Mouse (Mus musculus) cerebral cortex, adult 2 months (tissue): ENCODE results near the gene Arhgef3.

Source experiments
- WGBS: fragments of 180-500 bp; shearing (Covaris S2); methylation state at CpG from one replicate; pipeline ENCODE4 v1.1.7; 2018; 5-methylcytosine and 5-hydroxymethylcytosine counted together

Gene Arhgef3

DNA sequence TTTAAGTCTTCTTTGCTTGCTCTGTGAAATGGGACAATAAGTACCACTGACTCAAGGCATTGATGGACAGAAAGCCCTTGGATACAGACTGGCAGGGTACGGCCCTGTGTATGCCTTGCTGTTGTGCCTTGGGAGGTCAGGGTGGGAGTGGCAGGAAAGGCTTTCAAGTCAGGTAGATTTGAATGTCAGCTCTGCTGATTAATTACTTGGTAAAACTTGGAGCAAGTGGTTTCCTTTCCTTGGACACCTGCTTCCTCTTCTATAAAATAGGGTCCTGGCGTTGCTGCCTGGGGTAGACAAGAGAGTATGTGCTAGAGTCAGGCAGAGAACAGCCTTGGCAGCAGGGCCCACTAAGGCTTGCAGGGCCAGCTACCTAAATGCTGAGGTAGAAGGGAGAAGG lies 233.4 kb downstream of the Arhgef3 start:
- 87% methylated on average over 2 of the region's 2 CpGs for WGBS

DNA sequence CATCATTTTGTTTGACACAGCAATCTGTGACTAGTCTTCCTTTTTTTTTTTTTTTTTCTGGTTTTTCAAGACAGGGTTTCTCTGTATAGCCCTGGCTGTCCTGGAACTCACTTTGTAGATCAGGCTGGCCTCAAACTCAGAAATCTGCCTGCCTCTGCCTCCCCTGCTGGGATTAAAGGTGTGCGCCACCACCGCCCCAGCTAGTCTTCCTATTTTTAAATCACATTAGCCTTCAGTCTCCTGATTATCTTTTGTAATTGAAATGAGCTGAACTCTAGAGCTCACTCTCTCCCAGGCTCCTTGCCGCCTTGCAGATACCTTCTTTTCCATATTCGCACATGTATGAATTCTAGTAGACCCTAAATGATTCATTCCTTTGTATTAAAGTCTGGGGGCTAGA lies 234.0 kb downstream of the Arhgef3 start:
- 87% methylated on average over 4 of the region's 4 CpGs for WGBS

DNA sequence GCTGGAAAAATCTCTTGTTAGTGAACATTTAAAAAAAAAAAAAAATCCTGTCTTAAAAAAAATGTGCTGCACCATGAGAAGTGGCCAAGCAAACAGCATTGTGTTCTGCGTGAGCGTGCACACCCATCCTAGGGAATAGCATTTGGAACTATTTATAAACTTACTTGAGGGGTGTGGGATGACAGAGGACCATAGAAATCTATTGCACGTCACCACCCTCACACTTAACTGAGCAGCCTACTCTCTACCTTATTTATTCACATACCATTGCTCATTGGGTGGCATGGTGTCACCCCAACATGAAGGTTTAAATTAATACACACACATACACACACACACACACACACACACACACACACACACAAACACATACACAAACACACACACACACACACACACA lies 234.4 kb downstream of the Arhgef3 start:
- 60% methylated on average over 3 of the region's 3 CpGs for WGBS

DNA sequence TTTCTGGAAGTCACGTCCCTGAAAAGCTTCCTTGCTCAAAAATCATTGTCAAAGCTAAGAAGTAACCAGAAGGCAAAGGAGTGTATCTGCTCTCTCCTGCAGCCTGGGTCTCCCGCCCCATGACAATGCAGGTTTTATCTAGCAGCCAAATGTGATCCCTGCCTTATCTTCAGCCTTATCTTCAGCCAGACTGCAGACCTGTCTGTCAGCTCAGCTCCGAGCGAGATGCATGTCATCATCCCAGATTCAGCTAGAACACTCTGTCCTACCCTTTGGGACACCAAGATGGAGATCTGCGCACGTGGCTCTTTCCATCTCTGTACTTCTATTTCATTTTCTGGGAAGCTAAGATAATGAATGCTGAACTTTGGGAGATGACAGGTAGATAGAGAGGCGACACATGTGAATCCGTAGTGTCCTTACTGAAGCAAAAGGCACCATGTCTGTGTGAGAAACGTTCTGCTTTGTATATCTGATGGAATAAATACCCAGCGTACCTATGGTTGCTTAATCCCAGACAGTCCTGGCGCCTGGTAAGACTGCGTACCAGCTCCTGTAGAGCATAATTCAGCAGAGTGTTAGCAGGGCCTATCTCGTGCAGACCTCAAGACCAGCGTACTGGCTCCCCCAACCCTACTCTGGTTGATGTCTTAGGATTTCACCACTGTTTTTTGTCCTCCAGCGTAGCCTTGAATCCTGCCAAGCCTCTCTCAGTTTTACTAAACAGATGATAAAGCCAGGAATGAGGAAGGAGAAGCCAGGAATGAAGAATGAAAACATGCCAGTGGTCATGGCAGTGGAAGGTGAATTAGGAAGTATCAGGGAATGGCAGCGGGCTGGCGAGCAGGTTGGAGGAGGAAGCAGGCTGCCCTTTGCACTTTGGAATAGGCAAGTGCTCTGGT lies 235.4 kb downstream of the Arhgef3 start:
- 83% methylated on average over 17 of the region's 17 CpGs for WGBS

- 79% methylated on average over 5 of the region's 5 CpGs for WGBS
Measured at GRCm38 (mm10) chr14:27351051-27351475, 236.4 kb downstream of the Arhgef3 start.

DNA sequence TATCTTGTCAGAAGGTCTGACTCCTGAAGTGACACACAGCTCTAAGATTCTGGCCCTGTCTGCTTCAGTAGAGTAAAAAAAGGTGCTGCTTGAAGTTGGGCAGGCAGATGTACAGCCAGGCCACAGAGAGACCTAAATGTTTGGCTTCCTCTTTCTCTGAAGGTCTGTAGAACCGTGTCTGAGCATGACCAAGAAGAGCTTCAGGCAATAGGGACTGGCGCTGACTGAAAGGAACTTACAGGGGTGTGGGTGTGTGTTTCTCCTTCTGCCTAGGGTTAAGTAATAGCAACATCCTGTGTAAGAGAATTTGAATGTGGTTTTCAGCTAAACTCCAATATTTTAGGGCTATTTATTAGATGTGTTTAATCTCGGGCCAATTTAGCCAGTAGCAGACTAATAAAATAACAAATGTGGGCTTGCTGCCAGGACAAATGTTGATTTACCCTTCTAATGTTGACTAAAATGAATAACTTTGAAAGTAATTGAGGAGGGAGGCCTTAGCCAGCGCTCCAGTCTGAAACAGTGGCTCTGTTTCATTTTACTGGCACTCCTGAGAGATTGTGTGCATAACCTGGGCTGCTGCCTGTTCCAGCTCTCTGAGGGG lies 236.9 kb downstream of the Arhgef3 start:
- WGBS = 40% methylated on average over 4 of the region's 4 CpGs

GRCm38 (mm10) chr14:27352470-27352869 lies 237.8 kb downstream of the Arhgef3 start:
- WGBS = 65% methylated on average over 5 of the region's 5 CpGs

DNA sequence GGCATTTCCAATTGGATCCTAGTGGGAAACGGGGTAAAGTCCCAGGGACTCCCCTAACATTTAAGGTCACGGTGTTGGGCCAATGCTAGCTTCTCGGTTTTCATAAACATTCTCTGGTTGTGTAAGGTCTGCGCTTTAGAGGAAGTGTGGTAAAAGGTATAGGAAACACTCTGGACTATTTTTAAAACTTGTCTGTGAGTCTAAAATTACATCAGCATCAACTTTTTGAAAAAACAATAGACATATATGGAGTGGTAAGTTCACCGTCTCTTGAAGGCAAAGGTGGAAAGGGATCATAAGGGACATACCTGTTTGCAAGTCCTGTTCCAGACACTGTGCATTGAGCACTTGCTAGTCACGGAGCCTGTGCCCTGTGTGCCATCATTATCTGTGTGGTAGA lies 240.5 kb downstream of the Arhgef3 start:
- 79% methylated on average over 6 of the region's 6 CpGs for WGBS

DNA sequence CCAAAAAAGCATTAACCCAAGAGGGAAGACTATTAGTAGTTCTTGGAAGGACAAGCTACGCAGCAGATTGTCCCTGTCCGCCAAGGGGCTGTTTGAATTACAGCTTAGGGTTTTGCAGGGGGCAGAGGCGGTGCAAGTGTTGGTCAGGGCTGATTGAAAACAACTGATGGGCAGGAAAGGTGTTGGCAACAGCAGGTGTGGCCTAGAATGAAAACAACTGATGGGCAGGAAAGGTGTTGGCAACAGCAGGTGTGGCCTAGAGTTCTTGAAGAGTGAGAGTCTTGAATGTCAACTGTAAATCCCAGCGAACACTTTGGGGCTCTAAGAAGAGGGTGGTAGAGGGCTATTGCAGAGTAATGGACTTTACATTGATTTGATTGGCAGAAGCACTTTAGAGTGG lies 241.2 kb downstream of the Arhgef3 start:
- 94% methylated on average over 4 of the region's 4 CpGs for WGBS

DNA sequence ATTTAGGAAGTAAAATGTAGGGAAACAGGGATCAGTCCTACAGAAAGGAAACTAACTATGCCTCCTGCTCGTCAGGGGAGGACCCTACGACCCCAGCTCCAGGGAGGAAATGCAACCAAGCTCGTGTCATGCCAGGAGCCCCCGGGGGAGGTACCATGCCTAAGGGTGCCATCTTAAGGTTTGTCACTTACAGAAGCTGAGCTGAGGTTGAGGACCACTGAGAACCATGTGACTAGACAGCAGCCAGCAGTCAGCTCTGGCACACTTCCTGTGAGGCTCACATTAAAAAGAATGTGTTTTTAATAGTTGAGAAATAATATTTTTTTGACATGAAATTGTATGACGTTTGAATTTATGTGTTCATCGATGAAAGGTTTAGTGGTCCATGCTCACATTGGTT lies 242.4 kb downstream of the Arhgef3 start:
- 79% methylated on average over 6 of the region's 6 CpGs for WGBS

DNA sequence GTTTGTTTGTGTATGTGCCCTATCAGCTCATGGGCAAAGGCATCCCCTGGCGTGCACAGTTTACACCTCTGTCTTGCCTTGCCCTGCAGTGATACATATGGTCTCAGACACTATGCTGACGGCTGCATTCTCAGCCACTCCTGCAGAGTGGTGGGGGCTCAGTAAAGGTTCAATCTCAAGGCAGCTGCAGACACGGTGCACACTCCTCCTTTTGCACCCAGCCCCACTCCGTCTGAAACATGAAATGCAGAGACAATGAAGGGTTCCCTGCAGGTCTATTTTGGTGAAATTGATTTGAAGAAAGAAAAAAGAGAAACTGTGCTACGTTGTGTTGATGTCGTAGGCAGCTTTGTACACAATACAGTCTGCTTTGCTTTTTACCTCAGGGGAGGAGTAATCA lies 243.5 kb downstream of the Arhgef3 start:
- WGBS = 59% methylated on average over 6 of the region's 6 CpGs

DNA sequence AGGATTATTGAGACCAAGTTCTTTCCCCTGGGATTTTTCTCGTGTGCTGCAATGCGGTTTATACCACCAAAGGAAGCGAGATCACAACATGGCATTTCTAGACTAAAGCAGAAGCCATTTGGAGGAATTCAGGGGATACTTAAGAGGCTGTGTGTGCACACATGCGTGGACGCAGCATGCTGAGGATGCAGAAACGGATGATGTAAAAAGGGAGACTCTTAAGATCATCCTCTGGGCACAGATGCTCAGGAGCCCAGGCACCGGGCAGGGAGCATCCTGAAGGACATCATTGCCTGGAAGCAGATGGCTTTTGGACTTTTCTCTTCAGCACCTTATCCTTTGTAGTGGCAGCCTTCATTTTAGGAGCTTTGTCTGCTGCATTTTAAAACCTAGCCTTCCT lies 246.2 kb downstream of the Arhgef3 start:
- WGBS = 59% methylated on average over 7 of the region's 7 CpGs

DNA sequence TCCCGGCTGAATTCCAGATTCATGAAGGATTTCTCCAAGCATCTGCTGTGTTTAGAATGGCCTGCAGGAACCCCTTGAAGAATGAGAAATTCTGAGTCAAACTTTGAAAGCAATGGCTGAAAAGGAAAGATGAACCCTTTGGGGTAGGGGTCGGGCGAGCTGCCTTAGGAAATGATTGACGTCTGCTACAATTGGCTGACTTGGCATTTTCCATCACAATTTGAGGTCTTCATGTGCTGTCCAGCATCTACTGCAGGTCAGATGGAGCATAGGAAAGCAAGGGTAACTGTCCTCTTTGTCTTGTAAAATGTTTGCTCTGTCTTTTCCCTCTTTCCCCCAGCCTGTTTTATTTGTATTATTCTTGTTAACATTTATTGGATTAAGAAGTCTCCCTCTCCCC lies 246.8 kb downstream of the Arhgef3 start:
- 83% methylated on average over 4 of the region's 4 CpGs for WGBS

GRCm38 (mm10) chr14:27364668-27365257 lies 250.1 kb downstream of the Arhgef3 start:
- 64% methylated on average over 5 of the region's 5 CpGs for WGBS

DNA sequence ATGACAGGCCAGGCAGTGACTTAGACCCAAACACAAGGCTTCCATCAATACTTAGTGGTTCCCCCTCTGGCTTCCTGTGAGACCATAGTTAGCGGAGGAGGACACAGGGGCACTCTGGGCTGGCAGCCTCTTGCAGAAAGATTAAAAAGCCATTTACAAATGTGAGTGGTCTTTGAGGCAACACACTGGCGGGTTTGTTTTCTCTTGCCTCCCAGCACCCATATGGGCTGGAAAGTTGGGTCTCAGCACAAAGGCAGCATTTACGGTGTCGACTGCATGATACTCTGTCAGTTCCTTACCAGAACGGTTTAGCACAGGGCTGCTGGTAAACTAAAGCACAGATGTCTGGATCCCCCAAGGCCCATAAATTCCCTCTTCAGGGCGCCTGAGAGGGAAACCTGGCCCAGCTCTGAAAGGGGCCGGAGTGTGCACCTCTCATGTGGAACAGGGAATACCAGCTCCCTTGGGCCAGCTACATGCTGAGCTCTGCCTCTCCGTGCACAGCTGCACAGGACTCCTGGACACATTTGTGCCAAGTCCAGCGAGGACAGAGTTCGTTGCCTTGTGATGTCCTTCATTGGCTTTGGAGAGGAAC lies 252.5 kb downstream of the Arhgef3 start:
- WGBS = 66% methylated on average over 10 of the region's 10 CpGs

DNA sequence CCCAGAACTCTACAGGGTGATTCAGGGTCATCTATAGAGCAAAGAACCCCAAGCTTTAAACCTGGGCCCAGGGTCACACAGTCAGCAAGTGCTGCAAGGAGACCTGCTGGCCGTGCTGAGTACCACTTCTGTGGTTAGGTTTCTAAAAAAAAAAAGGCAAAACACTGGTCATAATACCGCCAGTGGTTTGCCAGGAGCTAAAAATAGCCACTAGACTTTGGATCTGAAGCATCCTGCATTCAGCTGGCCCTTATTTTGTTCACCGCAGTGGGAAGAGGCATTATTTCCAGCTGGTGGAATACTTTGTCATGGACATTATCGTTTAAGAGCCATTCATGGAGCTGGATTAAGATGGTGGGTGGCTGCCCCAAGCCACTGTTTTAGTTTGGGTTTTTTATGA lies 253.9 kb downstream of the Arhgef3 start:
- 43% methylated on average over 4 of the region's 4 CpGs for WGBS

DNA sequence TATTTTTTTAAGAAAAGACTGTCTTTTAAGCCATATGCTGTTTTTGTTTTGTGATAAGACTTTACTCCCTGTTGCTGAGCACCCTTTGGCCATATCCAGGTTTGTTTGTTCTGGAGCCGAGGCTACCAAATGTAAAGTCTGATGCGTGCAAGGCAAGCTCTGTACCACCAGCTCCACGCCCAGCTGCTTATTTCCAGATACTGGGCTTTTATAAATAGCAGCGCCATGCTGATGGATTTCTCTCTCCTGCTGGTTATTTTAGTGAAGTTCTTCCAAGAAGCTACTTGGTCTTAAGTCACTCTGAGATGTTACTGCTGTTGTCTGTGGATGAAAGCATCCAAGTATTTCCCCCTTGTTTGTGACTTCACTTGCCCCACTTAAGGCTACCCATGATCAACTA lies 254.8 kb downstream of the Arhgef3 start:
- WGBS = 49% methylated on average over 4 of the region's 4 CpGs

- 47% methylated on average over 8 of the region's 8 CpGs for WGBS
Measured at GRCm38 (mm10) chr14:27371669-27372076, 257.0 kb downstream of the Arhgef3 start.

- WGBS = 90% methylated on average over 5 of the region's 5 CpGs
Measured at GRCm38 (mm10) chr14:27373498-27373897, 258.8 kb downstream of the Arhgef3 start.

GRCm38 (mm10) chr14:27376115-27376648 lies 261.5 kb downstream of the Arhgef3 start:
- WGBS = 69% methylated on average over 5 of the region's 5 CpGs

DNA sequence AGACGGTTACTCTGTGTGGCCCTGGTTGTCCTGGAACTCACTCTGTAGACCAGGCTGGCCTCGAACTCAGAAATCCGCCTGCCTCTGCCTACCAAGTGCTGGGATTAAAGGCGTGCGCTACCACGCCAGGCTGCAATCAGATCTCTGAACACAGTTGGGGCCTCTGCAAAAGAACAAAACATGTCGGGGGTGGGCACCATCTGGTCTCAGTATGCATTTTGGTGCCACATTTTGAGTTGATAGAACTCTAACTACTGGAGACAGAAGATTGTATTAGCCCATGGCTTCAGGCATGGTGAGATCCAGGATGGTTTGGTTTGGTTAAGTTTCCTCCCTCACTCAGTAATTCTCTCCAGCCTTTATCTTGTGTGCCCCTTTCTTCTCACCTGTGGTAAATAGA lies 264.0 kb downstream of the Arhgef3 start:
- 82% methylated on average over 7 of the region's 7 CpGs for WGBS

DNA sequence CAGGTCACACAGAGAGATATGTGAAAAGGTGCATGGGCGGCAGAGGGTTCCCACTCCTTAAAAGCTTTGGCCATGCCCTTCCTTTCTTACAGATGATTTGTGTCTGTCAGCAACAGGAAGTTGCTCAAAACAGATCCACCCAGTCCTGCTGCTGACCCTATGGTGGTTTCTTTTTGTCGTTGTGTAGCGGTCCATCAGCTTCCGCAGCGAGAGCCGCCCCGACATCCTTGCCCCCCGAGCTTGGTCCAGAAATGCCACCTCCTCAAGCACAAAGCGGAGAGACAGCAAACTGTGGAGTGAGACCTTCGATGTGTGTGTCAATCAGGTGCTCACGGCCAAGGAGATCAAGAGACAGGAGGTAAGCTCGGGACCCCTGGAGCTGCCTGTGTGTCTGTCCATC lies 264.7 kb downstream of the Arhgef3 start:
- WGBS = 80% methylated on average over 12 of the region's 12 CpGs
